Mouse (Mus musculus): ENCODE measurements around the gene 2310011J03Rik.
A peak's percentile ranks its signal among the peaks of the same experiment; 100 is the strongest.
"Not testable (repeated sequence)": the region's sequence is repeated elsewhere in the genome, so short reads cannot be mapped to it uniquely, and the experiment has no call there.

The 2310011J03Rik gene

DNA sequence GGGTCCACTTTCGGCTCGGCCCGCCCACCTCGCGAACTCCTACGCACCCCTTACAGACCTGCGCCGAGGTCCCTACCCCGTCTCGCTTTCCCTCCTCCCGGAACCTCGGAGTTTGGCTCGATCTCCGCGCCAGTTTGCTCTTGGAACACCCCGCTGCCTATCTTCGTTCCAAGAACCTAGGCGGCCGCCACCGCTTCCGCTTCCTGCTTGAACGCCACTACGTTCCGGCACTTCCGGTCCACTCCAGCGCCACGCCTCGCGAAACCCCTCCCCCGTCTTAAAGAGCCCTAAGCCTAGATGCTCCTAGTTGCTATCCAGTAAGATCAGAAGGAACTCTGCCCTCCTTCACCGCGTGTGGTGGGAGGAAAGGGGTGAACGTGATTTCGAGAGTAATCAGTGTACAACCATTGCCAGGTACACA lies at the start of gene 2310011J03Rik:
Gene 2310011J03Rik (minus strand): TSS at position 198 of the 421 bp plus-strand sequence.
- peak; percentile 87 for DNase-seq (ENCODE audit: low spot score)

DNA sequence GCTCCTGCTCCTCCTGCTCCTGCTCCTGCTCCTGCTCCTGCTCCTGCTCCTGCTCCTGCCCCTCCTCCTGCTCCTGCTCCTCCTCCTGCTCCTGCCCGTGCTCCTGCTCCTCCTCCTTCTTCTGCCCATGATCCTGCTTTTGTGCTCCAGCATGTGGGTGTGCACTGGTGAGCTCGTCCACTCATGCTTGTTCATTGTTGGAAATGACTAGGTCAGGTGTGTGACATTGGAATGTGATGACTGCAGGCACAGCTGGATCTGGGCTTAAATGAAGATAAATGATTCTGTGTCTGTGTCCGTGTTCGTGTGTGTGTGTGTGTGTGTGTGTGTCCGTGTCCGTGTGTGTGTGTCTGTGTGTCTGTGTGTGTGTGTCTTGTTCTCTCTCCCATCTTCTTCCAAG lies 48.1 kb upstream of the 2310011J03Rik start:
- no peak for DNase-seq (ENCODE audit: low spot score)

DNA sequence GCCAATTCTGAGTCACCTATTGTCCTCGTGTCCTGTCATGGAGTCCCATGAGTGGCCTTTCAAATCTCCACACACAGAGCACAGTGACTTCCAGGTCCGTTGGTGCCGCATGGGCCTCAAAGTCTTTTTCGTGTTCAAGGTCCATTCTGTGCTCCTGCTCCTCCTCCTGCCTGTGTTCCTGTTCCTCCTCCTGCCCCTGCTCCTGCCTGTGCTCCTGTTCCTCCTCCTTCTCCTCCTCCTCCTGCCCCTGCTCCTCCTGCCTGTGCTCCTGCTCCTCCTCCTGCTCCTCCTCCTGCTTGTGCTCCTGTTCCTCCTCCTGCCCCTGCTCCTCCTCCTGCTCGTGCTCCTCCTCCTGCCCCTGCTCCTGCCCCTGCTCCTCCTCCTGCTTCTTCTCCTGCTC lies 47.6 kb upstream of the 2310011J03Rik start:
- DNase-seq (ENCODE audit: low spot score), result no peak

DNA sequence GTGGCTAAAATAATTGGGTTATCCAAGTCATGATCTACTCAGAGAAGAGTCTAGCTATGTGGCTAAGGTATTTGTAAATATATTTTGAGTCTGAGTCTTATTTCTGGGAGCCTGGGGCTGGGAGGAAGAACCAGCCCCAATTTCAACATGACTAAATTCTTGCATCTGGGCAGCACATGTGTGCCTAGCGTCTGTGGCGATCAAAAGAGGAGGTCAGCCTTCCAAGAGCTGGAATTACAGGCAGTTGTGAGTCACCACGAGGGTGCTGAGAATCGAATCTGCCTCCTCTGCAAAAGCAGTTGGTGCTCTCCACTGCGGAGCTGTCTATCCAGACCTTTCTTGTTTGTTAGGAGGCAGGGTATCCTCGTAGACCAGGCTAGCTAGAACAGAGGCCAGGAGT lies 45.4 kb upstream of the 2310011J03Rik start:
- no peak for DNase-seq (ENCODE audit: low spot score)

DNA sequence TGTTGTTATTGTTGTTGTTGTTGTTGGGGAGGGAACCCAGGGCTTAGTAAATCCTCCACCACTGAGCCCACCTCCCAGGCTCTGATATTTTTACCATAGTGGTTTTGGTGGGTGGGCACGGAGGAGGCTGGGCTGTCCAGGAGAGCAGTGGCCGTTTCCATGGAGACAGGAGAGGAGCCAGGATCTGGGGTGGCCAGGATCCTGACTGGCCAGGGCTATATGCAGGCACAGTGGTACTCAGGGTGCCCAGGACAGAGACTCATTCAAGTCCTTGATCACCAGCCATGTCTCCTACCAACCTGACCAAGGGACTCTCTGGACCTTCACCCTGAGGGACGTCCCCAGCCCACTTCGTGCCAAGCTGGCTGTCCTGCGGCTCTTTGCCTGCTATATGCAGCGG lies 43.4 kb upstream of the 2310011J03Rik start:
- DNase-seq (ENCODE audit: low spot score), result no peak

DNA sequence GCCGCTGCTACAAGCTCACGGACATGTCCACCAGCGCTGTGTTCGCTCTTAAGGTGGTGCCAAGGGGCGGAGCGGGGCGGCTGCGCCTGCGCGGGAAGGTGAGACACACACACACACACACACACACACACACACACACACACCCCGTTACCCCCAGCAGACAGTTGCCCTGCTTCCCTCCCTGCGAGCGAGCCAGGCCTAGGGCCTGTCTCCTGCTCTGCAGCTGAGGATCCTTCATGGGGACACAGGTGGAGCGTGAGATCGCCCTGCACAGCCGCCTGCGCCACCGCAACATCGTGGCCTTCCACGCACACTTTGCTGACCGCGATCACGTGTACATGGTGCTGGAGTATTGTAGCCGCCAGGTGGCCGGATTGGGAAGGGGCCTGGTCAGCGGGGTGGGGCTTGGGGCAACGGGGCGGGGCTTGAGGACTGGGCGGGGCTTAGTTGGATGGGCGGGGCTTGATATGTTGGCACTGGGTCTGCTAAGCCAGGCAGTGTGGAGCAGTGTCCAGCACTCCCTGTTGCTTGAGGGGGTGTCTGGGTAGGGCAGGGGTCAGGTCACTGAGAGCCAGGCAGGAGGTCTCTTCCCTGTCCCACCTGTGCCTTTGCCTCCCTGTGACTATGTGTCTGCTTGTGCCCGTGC lies 37.8 kb upstream of the 2310011J03Rik start:
- no peak for DNase-seq (ENCODE audit: low spot score)

DNA sequence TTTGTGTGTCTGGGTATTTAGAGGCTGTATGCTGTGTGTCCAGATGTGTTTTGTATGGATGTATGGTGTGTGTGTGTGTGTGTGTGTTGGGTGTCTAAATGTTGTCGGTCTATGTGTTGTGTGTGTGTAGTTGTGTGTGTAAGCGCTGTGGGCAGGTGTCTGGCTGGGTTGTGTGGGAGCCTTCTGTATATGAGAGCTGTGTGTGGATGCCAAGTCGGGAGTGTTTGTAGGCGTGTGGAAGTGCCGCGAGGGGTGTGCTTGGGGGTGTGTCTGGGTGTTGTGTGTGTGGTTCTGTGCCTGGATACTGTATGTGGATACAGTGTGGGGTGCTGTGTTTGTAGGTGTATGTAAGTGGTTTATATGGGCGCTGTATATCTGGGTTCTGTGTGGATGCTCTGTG lies 37.0 kb upstream of the 2310011J03Rik start:
- DNase-seq (ENCODE audit: low spot score), result no peak

DNA sequence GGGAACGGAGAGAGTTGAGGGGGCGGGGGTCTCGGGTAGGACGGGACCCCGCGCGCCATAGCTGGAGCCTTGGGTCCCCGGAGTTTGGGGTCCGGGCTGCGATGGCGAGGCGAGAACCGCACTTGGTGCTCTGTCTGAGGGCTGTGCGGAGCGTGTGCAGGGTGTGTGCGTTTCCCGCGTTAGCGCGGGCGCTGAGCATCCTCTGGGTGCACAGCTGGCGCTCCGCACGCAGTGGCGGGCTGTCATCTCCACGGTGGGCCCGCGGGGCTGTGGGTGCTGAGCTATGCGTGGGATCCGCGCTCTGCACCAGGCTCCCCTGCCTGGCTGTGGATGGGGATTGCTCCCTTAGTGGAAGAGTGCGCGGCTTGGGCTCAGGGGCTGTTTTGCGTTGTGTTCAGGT lies 36.4 kb upstream of the 2310011J03Rik start:
- no peak for DNase-seq (ENCODE audit: low spot score)

DNA sequence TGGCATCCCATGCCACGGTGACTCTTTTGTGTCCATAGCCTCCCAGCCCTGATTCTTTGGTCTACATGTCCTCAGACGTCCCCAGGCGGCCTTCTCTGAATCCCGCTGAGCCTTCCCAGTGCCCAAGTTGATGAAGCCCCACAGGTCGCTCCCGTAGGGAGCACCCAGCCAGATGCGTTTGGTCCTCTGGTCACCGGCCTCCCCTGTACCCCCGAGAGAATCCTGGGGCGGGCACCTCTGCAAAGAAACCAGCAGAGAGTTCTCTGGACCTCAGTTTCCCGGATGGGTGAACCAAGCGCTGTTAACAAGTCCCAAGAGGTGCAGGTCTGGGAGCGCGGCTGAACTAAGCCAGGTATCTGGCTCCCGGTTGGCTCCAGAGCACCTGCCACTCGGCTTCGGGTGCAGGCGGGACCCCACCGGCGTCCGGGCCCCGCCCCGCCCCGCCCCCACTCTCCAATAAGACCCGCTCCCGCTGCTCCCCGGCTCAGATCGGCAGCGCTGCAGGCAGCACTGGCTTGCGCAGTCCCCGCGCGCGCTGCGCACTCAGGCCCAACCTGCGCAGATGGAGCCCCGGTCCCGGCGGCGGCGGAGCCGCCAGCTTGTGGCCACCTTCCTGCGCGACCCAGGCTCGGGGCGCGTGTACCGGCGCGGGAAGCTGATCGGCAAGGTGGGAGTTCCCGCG lies 35.8 kb upstream of the 2310011J03Rik start, which contains the start of gene Plk5:
Gene Plk5 (plus strand): TSS at position 459 of the 682 bp plus-strand sequence.
- DNase-seq (ENCODE audit: low spot score), result no peak

DNA sequence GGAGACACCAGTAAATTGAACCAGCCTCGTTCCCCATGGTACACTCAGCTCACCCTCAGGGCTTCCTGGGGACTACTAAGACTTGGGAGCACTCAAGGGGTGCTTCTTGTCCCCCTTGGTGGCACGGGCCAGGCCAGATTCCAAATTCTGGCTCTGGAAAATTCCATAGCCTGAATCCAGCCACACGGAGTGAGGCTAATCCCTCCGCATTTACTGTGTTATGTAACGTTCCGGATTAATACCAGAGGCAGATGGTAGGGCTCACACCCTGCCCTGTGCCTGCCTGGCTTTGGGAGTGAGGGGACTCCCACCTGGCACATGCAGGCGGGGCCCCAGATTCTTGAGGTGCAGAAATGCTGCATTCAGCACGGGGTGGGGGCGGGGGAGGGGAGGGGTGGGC lies 35.1 kb upstream of the 2310011J03Rik start:
- DNase-seq (ENCODE audit: low spot score), result no peak

DNA sequence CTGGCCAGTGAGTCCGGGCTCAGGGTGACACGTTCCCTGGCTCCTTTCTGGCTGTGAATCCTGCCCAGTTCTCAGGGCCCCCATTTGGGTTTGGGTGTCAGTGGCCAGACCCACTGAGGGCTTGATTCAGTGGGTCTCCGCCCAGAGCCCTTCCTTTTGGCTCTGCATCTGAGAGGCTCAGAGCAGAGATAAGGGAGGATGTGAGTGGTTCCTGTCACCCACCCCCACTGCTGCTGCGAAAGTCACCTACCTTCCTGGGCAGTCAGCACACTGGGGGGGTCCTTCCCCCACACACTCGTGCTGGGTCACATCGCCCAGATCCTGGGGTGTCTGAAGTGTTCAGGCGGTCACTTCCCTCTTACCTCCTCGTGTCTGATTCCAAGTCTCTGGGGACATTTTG lies 32.4 kb upstream of the 2310011J03Rik start:
- no peak for DNase-seq (ENCODE audit: low spot score)

DNA sequence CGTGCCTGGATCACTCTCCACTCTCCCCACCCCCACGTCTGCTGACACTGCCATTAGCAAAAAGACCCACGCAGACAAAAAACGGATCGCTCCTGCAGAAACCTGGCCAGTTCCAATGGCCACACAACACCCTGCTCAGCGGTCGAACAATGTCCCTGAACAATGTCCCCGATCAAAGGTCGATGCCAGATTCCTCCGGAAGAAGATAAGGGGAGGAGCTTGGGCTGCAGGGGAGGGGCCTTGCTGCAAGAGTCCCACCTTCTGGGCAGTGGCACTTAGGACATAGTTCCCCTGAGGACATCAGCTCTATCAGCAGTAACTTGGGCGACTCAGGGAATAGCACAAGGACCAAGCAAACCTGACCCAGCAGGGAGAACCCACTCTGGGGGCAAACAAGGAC lies 31.6 kb upstream of the 2310011J03Rik start:
- no peak for DNase-seq (ENCODE audit: low spot score)

DNA sequence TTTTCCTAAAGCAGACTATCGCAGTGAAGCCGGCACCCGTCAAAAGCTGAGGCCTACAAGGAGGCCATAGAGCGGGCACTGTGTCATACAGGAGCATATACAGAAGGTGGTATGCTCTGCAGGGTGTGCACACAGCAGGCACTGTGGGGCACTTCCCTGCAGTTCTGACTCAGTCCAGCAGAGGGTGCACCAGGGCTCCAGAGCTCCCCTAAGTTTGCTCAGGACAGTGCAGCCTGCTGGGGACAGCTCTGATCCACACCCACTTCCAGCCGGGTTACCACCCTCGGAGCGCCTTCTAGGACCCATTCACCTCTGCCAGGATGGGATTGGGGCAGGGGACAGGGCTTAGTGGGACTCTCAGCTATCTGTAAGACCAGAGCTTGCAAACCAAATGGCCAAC lies 30.0 kb upstream of the 2310011J03Rik start:
- DNase-seq (ENCODE audit: low spot score), result no peak

DNA sequence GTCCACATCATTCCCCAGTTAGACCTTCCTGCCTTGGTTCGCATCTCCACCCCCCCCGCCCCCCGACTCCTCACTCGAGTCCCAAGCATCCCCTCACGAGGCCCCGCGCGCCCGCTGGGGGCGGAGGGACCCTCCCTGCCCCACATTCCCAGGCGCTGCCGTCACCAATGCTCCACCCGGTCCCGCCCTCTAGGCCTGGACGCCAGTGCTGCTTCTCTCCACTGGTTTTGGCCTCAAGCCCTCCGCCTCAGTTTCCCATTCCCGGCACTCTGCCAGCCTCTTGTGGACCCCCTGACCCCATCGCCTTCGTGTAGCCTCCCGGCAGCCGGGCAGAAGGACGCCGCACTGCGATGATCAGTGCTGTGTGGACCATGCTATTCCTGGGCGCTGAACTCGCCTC lies 28.6 kb upstream of the 2310011J03Rik start:
- no peak for DNase-seq (ENCODE audit: low spot score)

DNA sequence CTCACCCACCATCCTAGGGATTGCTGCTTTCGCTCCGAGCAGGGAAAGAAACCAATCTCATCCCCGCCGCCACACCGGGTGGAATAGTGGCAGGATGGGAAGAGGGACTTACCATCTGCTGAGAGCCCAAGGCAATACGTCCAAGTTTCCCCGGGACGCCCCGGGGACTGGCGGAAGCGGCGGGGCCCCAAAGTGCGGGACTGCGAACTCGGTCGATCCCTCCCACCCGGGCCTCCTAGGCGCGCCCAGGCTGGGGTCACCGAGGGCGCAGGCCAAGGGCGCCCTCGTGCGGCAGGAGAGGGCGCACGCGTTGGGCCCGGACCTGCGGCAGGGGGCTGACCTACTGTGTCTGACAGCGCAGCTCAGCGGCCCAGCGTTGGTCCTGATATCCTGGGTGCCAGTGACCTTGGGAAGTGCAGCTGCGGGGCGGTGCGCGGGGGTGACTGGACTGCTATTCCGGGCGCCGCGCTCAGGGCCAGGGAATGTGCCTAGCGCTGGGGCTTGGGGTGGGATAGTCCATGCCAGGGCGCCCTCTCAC lies 28.0 kb upstream of the 2310011J03Rik start, which contains the start of gene Adamtsl5:
Gene Adamtsl5 (minus strand): TSS at position 169 of the 538 bp plus-strand sequence.
- no peak for DNase-seq (ENCODE audit: low spot score)

DNA sequence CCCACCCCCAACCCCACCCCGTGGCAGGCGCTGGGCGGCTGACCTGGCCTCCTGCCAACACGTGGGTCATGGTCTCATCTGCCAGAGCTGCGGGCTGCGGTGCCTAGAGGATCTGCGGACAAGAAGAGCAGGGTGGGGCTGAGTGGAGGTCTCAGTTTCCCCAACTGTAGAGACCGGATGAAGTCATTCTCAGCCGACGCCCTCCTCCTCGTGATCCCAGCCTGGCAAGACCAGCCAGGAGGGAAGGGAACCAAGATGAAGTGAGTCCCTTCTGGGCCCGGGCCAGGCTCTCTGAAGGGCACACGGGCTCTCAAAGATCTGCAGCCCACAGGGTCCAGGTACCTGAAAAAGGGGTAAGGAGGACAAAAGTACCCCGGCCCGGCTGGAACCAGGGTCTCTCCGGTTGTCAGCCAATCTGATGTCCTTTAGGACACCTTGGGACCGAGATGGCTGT lies 27.2 kb upstream of the 2310011J03Rik start:
- no peak for DNase-seq (ENCODE audit: low spot score)

DNA sequence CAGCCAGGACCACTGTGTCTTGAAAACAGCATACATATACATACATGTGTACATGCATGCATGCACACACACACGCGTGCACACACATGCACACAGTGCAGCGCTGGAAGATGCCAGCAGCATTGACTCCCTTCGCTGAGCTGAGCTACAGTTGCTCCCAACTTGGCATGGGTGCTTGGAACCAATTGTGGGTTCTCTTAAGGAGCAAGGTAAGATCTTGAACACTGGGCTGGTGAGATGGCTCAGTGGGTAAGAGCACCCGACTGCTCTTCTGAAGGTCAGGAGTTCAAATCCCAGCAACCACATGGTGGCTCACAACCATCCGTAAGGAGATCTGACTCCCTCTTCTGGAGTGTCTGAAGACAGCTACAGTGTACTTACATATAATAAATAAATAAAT lies 25.6 kb upstream of the 2310011J03Rik start:
- not testable (repeated sequence) for DNase-seq (ENCODE audit: low spot score)

DNA sequence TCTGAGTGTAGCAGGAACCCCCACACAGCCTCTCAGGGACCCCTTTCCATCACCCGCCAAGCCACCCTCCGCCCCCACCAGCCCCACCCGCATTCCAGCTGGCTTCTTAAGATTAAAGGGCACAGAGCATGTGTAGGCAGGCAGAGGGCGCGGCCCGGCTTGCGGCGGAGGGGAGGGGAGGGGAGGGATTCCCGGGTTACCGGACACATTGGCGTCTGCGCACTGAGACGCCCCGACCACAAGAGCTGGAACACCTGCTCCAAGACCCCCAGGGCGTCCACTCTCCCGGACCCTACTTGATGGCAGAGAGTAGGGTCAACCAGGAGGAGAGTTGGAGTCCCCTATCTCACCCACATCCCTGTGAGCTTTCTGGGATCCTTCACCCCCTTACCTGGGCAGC lies 24.8 kb upstream of the 2310011J03Rik start:
- DNase-seq (ENCODE audit: low spot score), result no peak

DNA sequence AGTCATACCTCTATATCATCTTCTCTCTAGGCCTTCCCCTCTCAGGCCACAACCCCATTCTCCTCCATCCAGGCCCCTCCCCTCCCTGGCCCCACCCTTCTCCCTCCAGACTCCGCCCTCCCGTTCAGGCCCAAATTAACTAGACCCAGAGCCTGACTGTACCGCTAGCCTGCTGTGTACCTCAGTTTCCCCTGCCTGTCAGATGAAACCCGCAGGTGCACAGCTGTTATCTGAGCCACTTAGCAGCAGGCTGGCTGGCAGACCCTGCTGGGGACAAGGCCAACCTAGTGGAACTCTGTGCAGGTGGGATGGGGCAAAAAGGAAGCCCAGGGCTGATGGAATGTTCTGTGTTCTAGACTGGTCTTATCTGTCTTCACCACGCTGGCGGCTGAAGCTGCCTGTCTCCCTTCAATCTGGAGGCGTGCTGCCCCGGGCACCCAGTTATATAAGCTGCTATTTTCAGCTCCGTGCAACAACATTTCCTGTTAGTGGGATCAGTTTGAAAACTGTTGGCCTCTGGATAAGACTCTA lies 23.9 kb upstream of the 2310011J03Rik start:
- DNase-seq (ENCODE audit: low spot score), result no peak

DNA sequence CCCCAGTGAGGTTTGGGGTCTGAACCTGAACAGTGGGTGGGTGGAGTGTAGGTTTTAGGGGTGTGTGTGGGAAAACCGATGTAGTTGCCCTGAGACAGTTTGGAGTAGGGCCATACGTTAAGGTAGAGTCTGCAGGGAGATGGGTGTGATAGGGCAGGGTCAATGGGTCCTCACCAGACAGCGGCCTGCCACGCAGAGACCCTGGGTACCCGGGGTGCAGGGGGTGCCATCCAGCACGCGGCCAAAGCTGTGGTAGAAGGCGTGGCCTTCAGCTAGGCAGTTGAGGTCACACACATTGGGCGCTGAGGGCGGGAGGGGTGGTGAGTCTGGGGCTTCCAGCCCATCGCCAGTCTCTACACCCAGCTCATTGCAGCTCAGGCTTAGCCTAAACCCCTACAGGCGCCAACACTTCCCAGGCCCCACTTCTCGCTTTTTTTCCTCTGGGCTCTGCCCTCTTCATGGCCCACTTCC lies 23.1 kb upstream of the 2310011J03Rik start:
- DNase-seq (ENCODE audit: low spot score), result no peak

DNA sequence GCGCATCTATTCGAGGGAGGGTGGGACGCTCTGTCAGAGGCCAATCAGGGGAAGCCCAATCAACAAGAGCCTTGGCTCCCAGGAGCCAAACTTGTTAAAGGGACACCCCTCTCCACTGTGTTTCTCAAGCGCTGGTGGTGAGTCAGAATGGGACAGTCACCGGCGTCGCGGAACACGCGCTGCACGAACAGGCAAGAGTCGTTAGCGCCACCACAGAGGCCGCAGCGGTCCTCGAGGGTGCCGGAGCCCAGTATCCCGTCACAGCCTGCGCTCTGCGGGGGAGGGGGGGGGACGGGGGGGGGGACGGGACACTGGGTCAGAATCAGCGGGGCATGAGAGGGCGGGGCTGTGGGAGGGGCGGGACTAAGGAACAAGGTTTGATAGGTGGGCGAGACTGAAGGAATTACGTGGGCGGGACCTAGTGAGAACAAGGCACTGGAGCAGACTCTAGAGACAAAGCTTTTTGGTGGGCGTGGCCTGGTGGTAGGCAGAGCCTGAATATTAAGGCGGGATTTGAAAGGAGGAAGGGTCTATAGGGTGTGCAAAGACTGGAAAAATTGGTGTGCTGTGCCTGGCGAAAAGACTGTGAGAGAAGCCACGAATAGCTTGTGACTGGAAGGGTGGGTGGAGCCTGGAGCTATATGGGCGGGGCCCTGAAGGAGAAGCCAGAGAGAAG lies 22.6 kb upstream of the 2310011J03Rik start:
- DNase-seq (ENCODE audit: low spot score), result no peak

DNA sequence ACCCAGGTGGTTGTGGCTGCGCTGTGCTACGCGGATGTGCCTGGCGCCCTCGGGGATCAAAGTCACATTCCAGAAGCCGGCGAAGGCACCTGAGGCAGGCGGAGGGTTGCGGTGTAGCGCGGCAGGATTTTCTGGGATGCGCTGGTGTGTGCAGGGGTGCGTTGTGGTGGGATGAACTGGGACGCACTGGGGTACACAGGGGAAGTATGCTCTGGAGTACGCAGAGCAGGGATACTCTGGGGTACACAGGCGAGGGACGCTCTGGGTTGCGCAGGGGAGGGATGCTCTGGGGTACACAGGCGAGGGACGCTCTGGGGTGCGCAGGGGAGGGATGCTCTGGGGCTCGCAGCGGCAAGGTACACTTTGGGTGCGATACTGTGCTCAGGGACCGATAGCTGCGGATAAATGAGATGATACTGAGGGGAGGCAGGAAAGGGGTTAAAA lies 22.0 kb upstream of the 2310011J03Rik start:
- no peak for DNase-seq (ENCODE audit: low spot score)

All from left cerebral cortex, adult 11 months (tissue).